Mouse (Mus musculus) layer of hippocampus, adult 6 months (tissue): Measurements from ENCODE around the gene Brinp1. TPM values are rescaled to one million over a fixed set of nuclear protein-coding genes. Genes with fewer than 3 reads are reported as not detected.

Source experiments
- long read RNA-seq, 2 experiments: library from polyadenylated mRNA; unstranded; transcript quantifications; one replicate each; pipeline ENCODE4 v2.0.0; 2019 to 2020
- polyA plus RNA-seq: library from polyadenylated mRNA; unstranded; fragments of <200 nt; fragmentation: Nextera tagmentation; gene quantifications from 2 replicates; pipeline ENCODE4 v1.2.3, GENCODE M21; 2021

The Brinp1 gene
- polyA plus RNA-seq: 99.0 and 122 TPM in 2 replicates
- long read RNA-seq, experiment 1, transcript Brinp1-201 (8 exons, 3,212 nt): major isoform, 139 of 208 reads
- long read RNA-seq, experiment 1, partial matches to known transcripts: 35 of 208 reads
- long read RNA-seq, experiment 1, other reads (novel, unspliced or antisense): 34 of 208 reads
- long read RNA-seq, experiment 2, transcript Brinp1-201 (8 exons, 3,212 nt): major isoform, 804 of 912 reads
- long read RNA-seq, experiment 2, partial matches to known transcripts: 71 of 912 reads
- long read RNA-seq, experiment 2, other reads (novel, unspliced or antisense): 37 of 912 reads

DNA sequence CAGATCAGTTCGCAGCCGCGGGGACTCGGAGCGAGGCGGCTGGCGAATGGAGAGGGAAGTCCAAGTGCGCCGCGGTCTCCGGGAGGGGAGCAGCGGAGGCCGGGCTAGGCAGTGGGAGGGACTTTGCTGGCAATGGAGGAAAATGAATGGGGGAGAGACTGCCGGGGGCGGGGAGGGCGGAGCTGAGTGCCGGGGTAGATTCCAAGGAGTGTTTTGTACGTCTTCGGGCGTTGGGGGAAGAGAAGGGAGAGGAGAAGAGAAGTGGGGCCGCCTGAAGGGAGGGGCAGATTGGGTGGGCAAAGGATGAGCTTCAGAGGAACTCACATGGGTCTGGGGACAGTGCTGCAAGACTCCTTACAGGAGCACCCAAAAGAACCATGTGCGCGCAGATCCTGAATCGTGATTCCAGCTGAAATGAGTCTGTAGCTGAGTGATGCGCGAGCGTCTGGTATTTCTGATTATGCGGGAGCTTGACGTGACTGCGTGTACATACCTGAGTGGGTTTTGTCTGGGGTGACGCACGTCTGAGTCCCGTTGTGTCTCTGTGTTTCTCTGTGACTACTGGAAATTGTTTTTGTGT lies at the start of gene Brinp1:
Gene Brinp1, minus strand, starts transcription at position 76 of the 580 bp plus-strand sequence.

